Mouse (Mus musculus) MEL (cell line): ENCODE results near the gene Ppp1r10. TPM values are rescaled to one million over a fixed set of nuclear protein-coding genes. Genes with fewer than 3 reads are reported as not detected.

Source experiments
- DNase-seq: peaks from one replicate; pipeline ENCODE4 v3.0.0; 2011; ENCODE audit warnings: low read depth, low spot score
- H3K27ac ChIP-seq: 2 replicates; pipeline ENCODE4 v1.5.1; 2012; ENCODE audit warnings: low read depth, mild to moderate bottlenecking, control low read depth, low read length, moderate library complexity; ENCODE audit not compliant: control insufficient read depth
- H3K27me3 ChIP-seq, 2 experiments: fragments of 150-350 bp in 1 of 2; sonication (generic) in 1 of 2; 2 replicates each; pipeline ENCODE4 v1.6.1; 2012; ENCODE audit warnings: low read length in 2 of 2, mild to moderate bottlenecking in 2 of 2, improper control_type of control experiment in 1 of 2, moderate library complexity in 1 of 2; ENCODE audit not compliant: insufficient read depth in 2 of 2, control insufficient read depth in 1 of 2
- H3K36me3 ChIP-seq, 2 experiments: 2 replicates each; pipeline ENCODE4 v1.6.1; 2012 to 2014; ENCODE audit warnings: low read length in 2 of 2, improper control_type of control experiment in 1 of 2, inconsistent platforms in 1 of 2, mild to moderate bottlenecking in 1 of 2; ENCODE audit not compliant: insufficient read depth in 2 of 2, control insufficient read depth in 1 of 2
- H3K4me1 ChIP-seq, 2 experiments: fragments of 150-350 bp in 1 of 2; sonication (generic) in 1 of 2; 2 replicates each; pipeline ENCODE4 v1.6.1; 2012; ENCODE audit warnings: low read length in 2 of 2, improper control_type of control experiment in 1 of 2, mild to moderate bottlenecking in 1 of 2; ENCODE audit not compliant: insufficient read depth in 2 of 2, control insufficient read depth in 1 of 2
- H3K4me3 ChIP-seq, 2 experiments: fragments of 150-350 bp in 1 of 2; sonication (generic) in 1 of 2; 2 replicates each; pipeline ENCODE4 v1.5.1; 2012; ENCODE audit warnings: low read depth in 2 of 2, low read length in 2 of 2, mild to moderate bottlenecking in 2 of 2, moderate library complexity in 2 of 2, control low read depth in 1 of 2, improper control_type of control experiment in 1 of 2; ENCODE audit not compliant: control insufficient read depth in 1 of 2, insufficient read depth in 1 of 2
- H3K79me2 ChIP-seq: 2 replicates; pipeline ENCODE4 v1.6.1; 2012; ENCODE audit warnings: mild to moderate bottlenecking, low read length, moderate library complexity; ENCODE audit not compliant: control insufficient read depth, poor library complexity, insufficient read depth
- H3K9ac ChIP-seq: 2 replicates; pipeline ENCODE4 v1.6.1; 2012; ENCODE audit warnings: low read depth, mild to moderate bottlenecking, control low read depth, low read length, moderate library complexity; ENCODE audit not compliant: control insufficient read depth, poor library complexity, severe bottlenecking
- H3K9me3 ChIP-seq: fragments of 150-350 bp; sonication (generic); replicated peaks from 2 replicates; pipeline ENCODE4 v1.6.1; 2012; ENCODE audit warnings: mild to moderate bottlenecking, low read length, improper control_type of control experiment, moderate library complexity; ENCODE audit not compliant: insufficient read depth
- BHLHE40 ChIP-seq: IDR thresholded peaks from 2 replicates; pipeline ENCODE4 v1.6.1; 2012; ENCODE audit warnings: low read depth, mild to moderate bottlenecking, inconsistent platforms, low read length, improper control_type of control experiment, borderline replicate concordance
- CHD2 ChIP-seq: IDR thresholded peaks from 2 replicates; pipeline ENCODE4 v1.6.1; 2011; ENCODE audit warnings: low read length, improper control_type of control experiment
- CTCF ChIP-seq, 3 experiments: IDR thresholded peaks in 2 of 3; conservative IDR thresholded peaks in 1 of 3; 2 replicates each; pipeline ENCODE4 v1.5.1; 2011 to 2012; ENCODE audit warnings: low read length in 3 of 3, low read depth in 2 of 3, mild to moderate bottlenecking in 2 of 3, improper control_type of control experiment in 1 of 3, inconsistent platforms in 1 of 3, mixed read lengths in 1 of 3, moderate library complexity in 1 of 3; ENCODE audit not compliant: control insufficient read depth in 1 of 3, insufficient read depth in 1 of 3, poor library complexity in 1 of 3, severe bottlenecking in 1 of 3
- ELF1 ChIP-seq: IDR thresholded peaks from 2 replicates; pipeline ENCODE4 v1.6.1; 2014; ENCODE audit warnings: low read depth, mild to moderate bottlenecking, inconsistent platforms, low read length, improper control_type of control experiment, moderate library complexity
- ETS1 ChIP-seq: IDR thresholded peaks from 2 replicates; pipeline ENCODE4 v1.6.1; 2012; ENCODE audit warnings: low read depth, mild to moderate bottlenecking, inconsistent platforms, low read length, improper control_type of control experiment, moderate library complexity
- HCFC1 ChIP-seq: IDR thresholded peaks from 2 replicates; pipeline ENCODE4 v1.6.1; 2012; ENCODE audit warnings: low read depth, mild to moderate bottlenecking, inconsistent platforms, low read length, improper control_type of control experiment, moderate library complexity
- JUND ChIP-seq: IDR thresholded peaks from 2 replicates; pipeline ENCODE4 v1.6.1; 2011; ENCODE audit warnings: low read depth, mild to moderate bottlenecking, improper control_type of control experiment, low read length
- MAX ChIP-seq: IDR thresholded peaks from 2 replicates; pipeline ENCODE4 v1.6.1; 2011; ENCODE audit warnings: low read length, improper control_type of control experiment
- MAZ ChIP-seq: IDR thresholded peaks from 2 replicates; pipeline ENCODE4 v1.6.1; 2012; ENCODE audit warnings: low read depth, mild to moderate bottlenecking, inconsistent platforms, low read length, improper control_type of control experiment
- MXI1 ChIP-seq: IDR thresholded peaks from 2 replicates; pipeline ENCODE4 v1.6.1; 2011; ENCODE audit warnings: mild to moderate bottlenecking, low read depth, low read length, improper control_type of control experiment
- NRF1 ChIP-seq: IDR thresholded peaks from 2 replicates; pipeline ENCODE4 v1.6.1; 2014; ENCODE audit warnings: low read depth, mild to moderate bottlenecking, inconsistent platforms, low read length, improper control_type of control experiment, moderate library complexity; ENCODE audit not compliant: poor library complexity, insufficient read depth, severe bottlenecking
- POLR2A ChIP-seq, 2 experiments: IDR thresholded peaks; 2 replicates each; pipeline ENCODE4 v1.6.1; 2011 to 2012; ENCODE audit warnings: low read length in 2 of 2, mild to moderate bottlenecking in 2 of 2, control low read depth in 1 of 2, improper control_type of control experiment in 1 of 2, low read depth in 1 of 2, moderate library complexity in 1 of 2; ENCODE audit not compliant: control insufficient read depth in 1 of 2, insufficient read depth in 1 of 2, poor library complexity in 1 of 2
- RAD21 ChIP-seq: IDR thresholded peaks from 2 replicates; pipeline ENCODE4 v1.6.1; 2011; ENCODE audit warnings: mild to moderate bottlenecking, low read depth, low read length, improper control_type of control experiment
- SIN3A ChIP-seq: IDR thresholded peaks from 2 replicates; pipeline ENCODE4 v1.6.1; 2012; ENCODE audit warnings: low read length, improper control_type of control experiment, inconsistent platforms
- SMC3 ChIP-seq: IDR thresholded peaks from 2 replicates; pipeline ENCODE4 v1.6.1; 2011; ENCODE audit warnings: low read depth, low read length, improper control_type of control experiment
- TAL1 ChIP-seq: IDR thresholded peaks from 2 replicates; pipeline ENCODE4 v1.6.1; 2012; ENCODE audit warnings: mild to moderate bottlenecking, inconsistent platforms, low read length, moderate library complexity, mixed read lengths
- TCF12 ChIP-seq: IDR thresholded peaks from 2 replicates; pipeline ENCODE4 v1.6.1; 2014; ENCODE audit warnings: low read depth, mild to moderate bottlenecking, inconsistent platforms, low read length, improper control_type of control experiment, moderate library complexity
- USF1 ChIP-seq: IDR thresholded peaks from 2 replicates; pipeline ENCODE4 v1.6.1; 2014; ENCODE audit warnings: low read depth, mild to moderate bottlenecking, inconsistent platforms, low read length, improper control_type of control experiment, moderate library complexity
- ZC3H11A ChIP-seq: IDR thresholded peaks from 2 replicates; pipeline ENCODE4 v1.6.1; 2012; ENCODE audit warnings: low read depth, mild to moderate bottlenecking, inconsistent platforms, low read length, improper control_type of control experiment
- ZMIZ1 ChIP-seq: IDR thresholded peaks from 2 replicates; pipeline ENCODE4 v1.6.1; 2012; ENCODE audit warnings: low read depth, mild to moderate bottlenecking, inconsistent platforms, low read length, improper control_type of control experiment, moderate library complexity
- ZNF384 ChIP-seq: IDR thresholded peaks from 2 replicates; pipeline ENCODE4 v1.6.1; 2012; ENCODE audit warnings: low read depth, mild to moderate bottlenecking, inconsistent platforms, low read length, improper control_type of control experiment
- polyA plus RNA-seq, 2 experiments: library from polyadenylated mRNA; stranded (reverse) in 1 of 2; unstranded in 1 of 2; fragments of >175 nt in 1 of 2; fragments of >200 nt in 1 of 2; gene quantifications; 2 replicates each; pipeline versions ENCODE4 v1.2.1 to v1.2.4; 2012; ENCODE audit warnings: low replicate concordance in 2 of 2, low read depth in 1 of 2; ENCODE audit not compliant: insufficient read length in 2 of 2, insufficient read depth in 1 of 2, missing spikeins in 1 of 2
- total RNA-seq: library from RNA; depleted of rRNA; stranded (reverse); fragments of 300-350 nt; gene quantifications from 2 replicates; pipeline ENCODE4 v1.2.3, GENCODE M21; 2012

Gene Ppp1r10
- total and polyA plus RNA-seq, 3 experiments, result 25.3 to 61.4 TPM; not detected in 1

- H3K4me1 ChIP-seq, result peaks cover 0 to 12% of the 10 kb centered on the region in 2 experiments; a peak in 3 of 4 replicates
- H3K4me3 ChIP-seq, result no peak overlapping the region
- H3K9me3 ChIP-seq, result no peaks in the 10 kb centered on the region
- DNase-seq, result no peak
- no peak overlapping the region for H3K27ac ChIP-seq
- TF ChIP-seq NRF1 (no peak), MXI1 (no peak), MAZ (no peak), ZNF384 (no peak)
- no peaks in the 10 kb centered on the region for H3K27me3 ChIP-seq
- H3K36me3 ChIP-seq, result peaks cover 17% of the 10 kb centered on the region in 2 experiments
- peaks cover 30% of the 10 kb centered on the region for H3K79me2 ChIP-seq
- H3K9ac ChIP-seq, result no peak overlapping the region
Measured at GRCm38 (mm10) chr17:35963279-35963678, 47.0 kb downstream of the Ppp1r10 start.

DNA sequence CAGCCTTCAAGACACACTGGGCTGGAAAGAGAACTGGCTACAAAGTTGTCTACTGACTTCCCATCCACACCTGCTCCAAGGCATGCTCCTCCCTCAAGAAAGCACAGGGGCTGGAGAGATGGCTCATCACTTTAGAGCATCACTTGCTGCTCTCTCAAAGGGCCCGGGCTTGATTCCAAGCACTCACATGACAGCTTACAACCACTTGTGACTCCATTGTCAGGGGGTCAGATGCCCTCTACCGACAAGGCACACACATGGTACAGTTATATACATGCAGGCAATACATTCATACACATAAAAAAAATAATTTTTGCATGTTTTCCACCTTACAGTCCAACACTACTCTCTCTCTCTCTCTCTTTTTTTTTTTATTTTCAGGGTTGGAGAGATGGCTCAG lies 51.4 kb downstream of the Ppp1r10 start:
- Histone ChIP-seq H3K79me2 (peaks cover 43% of the 10 kb centered on the region), H3K4me3 (no peak overlapping the region), H3K4me1 (peaks cover 0 to 26% of the 10 kb centered on the region in 2 experiments; a peak in 3 of 4 replicates), H3K9ac (0 out of 2 replicates have a peak overlapping the region, but pooled peaks have one; percentile 12), H3K27me3 (no peaks in the 10 kb centered on the region), H3K9me3 (no peaks in the 10 kb centered on the region), H3K36me3 (peaks cover 13 to 33% of the 10 kb centered on the region in 2 experiments), H3K27ac (no peak overlapping the region)
- TF ChIP-seq SMC3, result no peak
- no peak for TF ChIP-seq ETS1
- TF ChIP-seq ZMIZ1, result no peak
- TF ChIP-seq USF1, result no peak
- no peak for TF ChIP-seq TCF12
- TF ChIP-seq CHD2, result no peak
- TF ChIP-seq SIN3A, result no peak
- no peak for TF ChIP-seq HCFC1
- TF ChIP-seq ZC3H11A, result no peak
- TF ChIP-seq POLR2A (IDR thresholded peaks at IDR 0.05; ENCODE audit: control insufficient read depth in 1 of 2, insufficient read depth in 1 of 2, low read depth in 1 of 2, low read length in 2 of 2, poor library complexity in 1 of 2), result no peak
- no peak for TF ChIP-seq MXI1
- TF ChIP-seq ELF1, result no peak
- no peak for TF ChIP-seq MAX
- TF ChIP-seq TAL1, result no peak
- no peak for TF ChIP-seq JUND
- no peak for TF ChIP-seq BHLHE40
- TF ChIP-seq CTCF (IDR thresholded peaks at IDR 0.05 in 2 of 3, conservative IDR thresholded peaks at IDR 0.05 in 1 of 3; ENCODE audit: control insufficient read depth in 1 of 3, insufficient read depth in 1 of 3, low read depth in 2 of 3, low read length in 3 of 3, poor library complexity in 1 of 3, severe bottlenecking in 1 of 3), result no peak
- no peak for TF ChIP-seq RAD21
- DNase-seq, result no peak
